Mouse (Mus musculus) kidney, postnatal 0 days (tissue): ENCODE measurements at regions not wholly inside any gene's neighbourhood (a gene's known extent, or its start where the extent isn't known, plus 50 kb on each side); places are given as distances from the start of the nearest gene placed in this dataset.

Experiments
- ATAC-seq: fragments of 200-750 bp; cut with Nextera tagmentation; replicated peaks from 2 replicates; pipeline ENCODE4 v1.8.0; 2017; ENCODE audit warnings: low read depth, moderate number of reproducible peaks, moderate TSS enrichment, moderate library complexity; ENCODE audit not compliant: low FRiP score
- DNase-seq: peaks from one replicate; pipeline ENCODE4 v3.0.0-alpha.2; 2016; ENCODE audit warnings: low spot score
- H3K27ac ChIP-seq: fragments of 300-500 bp; sonication (generic); 2 replicates; pipeline ENCODE4 v1.5.1; 2014; ENCODE audit warnings: mild to moderate bottlenecking
- H3K27me3 ChIP-seq: fragments of 300-500 bp; sonication (generic); 2 replicates; pipeline ENCODE4 v1.6.1; 2014; ENCODE audit warnings: low read length, mixed read lengths; ENCODE audit not compliant: insufficient read depth
- H3K36me3 ChIP-seq: fragments of 300-500 bp; sonication (generic); 2 replicates; pipeline ENCODE4 v1.6.1; 2014; ENCODE audit warnings: low read length, mixed read lengths; ENCODE audit not compliant: insufficient read depth
- H3K4me1 ChIP-seq: fragments of 300-500 bp; sonication (generic); replicated peaks from 2 replicates; pipeline ENCODE4 v1.6.1; 2014; ENCODE audit warnings: antibody characterized with exemption, low read length, mixed read lengths; ENCODE audit not compliant: insufficient read depth
- H3K4me2 ChIP-seq: fragments of 300-500 bp; sonication (generic); 2 replicates; pipeline ENCODE4 v1.6.1; 2014; ENCODE audit warnings: mild to moderate bottlenecking, low read length, moderate library complexity, mixed read lengths
- H3K4me3 ChIP-seq: fragments of 300-500 bp; sonication (generic); replicated peaks from 2 replicates; pipeline ENCODE4 v1.5.1; 2014; ENCODE audit warnings: low read depth, low read length
- H3K9ac ChIP-seq: fragments of 300-500 bp; sonication (generic); 2 replicates; pipeline ENCODE4 v1.6.1; 2014; ENCODE audit warnings: low read depth, low read length
- H3K9me3 ChIP-seq: fragments of 300-500 bp; sonication (generic); replicated peaks from 2 replicates; pipeline ENCODE4 v1.6.1; 2016; ENCODE audit warnings: low read length, inconsistent platforms, mixed read lengths
- CTCF ChIP-seq: IDR thresholded peaks from 2 replicates; pipeline ENCODE4 v1.5.1; 2016; ENCODE audit warnings: antibody characterized with exemption, low read depth, mild to moderate bottlenecking, moderate library complexity
- WGBS: fragments of 180-500 bp; shearing (Covaris S2); extraction: QIAGEN DNeasy Blood & Tissue Kit; methylation state at CpG from one replicate; pipeline ENCODE4 v1.1.7; 2014; 5-methylcytosine and 5-hydroxymethylcytosine counted together

- DNase-seq = no peak
- no peaks in the 10 kb centered on the region for H3K4me1 ChIP-seq
- no peaks in the 10 kb centered on the region for H3K27me3 ChIP-seq
- no peak overlapping the region for H3K4me3 ChIP-seq
- no peaks in the 10 kb centered on the region for H3K36me3 ChIP-seq
- WGBS = 55% methylated on average over 3 of the region's 3 CpGs
- no peak overlapping the region for H3K9ac ChIP-seq
- no peaks in the 10 kb centered on the region for H3K9me3 ChIP-seq
- no peak for ATAC-seq
- H3K27ac ChIP-seq = no peak overlapping the region
- TF ChIP-seq CTCF = no peak
- no peak overlapping the region for H3K4me2 ChIP-seq
These were observed 309.8 kb downstream of the Cmpk2 start for GRCm38 (mm10) chr12:26778796-26779195.

- Histone ChIP-seq H3K4me1 (no peaks in the 10 kb centered on the region), H3K4me3 (no peak overlapping the region), H3K9me3 (no peaks in the 10 kb centered on the region), H3K36me3 (no peaks in the 10 kb centered on the region), H3K4me2 (no peak overlapping the region), H3K27ac (no peak overlapping the region), H3K9ac (no peak overlapping the region), H3K27me3 (no peaks in the 10 kb centered on the region)
- no peak for TF ChIP-seq CTCF
- 97% methylated on average over 1 of the region's 1 CpGs for WGBS
- DNase-seq (no peak), ATAC-seq (no peak)
These were observed 308.0 kb downstream of the Cmpk2 start for GRCm38 (mm10) chr12:26776986-26777385.

- H3K4me3 ChIP-seq = no peak overlapping the region
- DNase-seq = no peak
- no peak for ATAC-seq
- H3K27me3 ChIP-seq = no peaks in the 10 kb centered on the region
- no peaks in the 10 kb centered on the region for H3K4me1 ChIP-seq
- H3K36me3 ChIP-seq = no peaks in the 10 kb centered on the region
- no peak for TF ChIP-seq CTCF
- no peak overlapping the region for H3K9ac ChIP-seq
- WGBS = 88% methylated on average over 2 of the region's 2 CpGs
- H3K4me2 ChIP-seq = no peak overlapping the region
- no peaks in the 10 kb centered on the region for H3K9me3 ChIP-seq
- no peak overlapping the region for H3K27ac ChIP-seq
These were observed 305.0 kb downstream of the Cmpk2 start for GRCm38 (mm10) chr12:26774016-26774415.

GRCm38 (mm10) chr12:26770753-26771583 lies 302.0 kb downstream of the Cmpk2 start:
- no peak for TF ChIP-seq CTCF
- DNase-seq (peak; percentile 62), ATAC-seq (peak; percentile 92)
- Histone ChIP-seq H3K27me3 (no peaks in the 10 kb centered on the region), H3K9ac (no peak overlapping the region), H3K4me3 (no peak overlapping the region), H3K36me3 (no peaks in the 10 kb centered on the region), H3K4me2 (no peak overlapping the region), H3K4me1 (no peaks in the 10 kb centered on the region), H3K9me3 (no peaks in the 10 kb centered on the region), H3K27ac (peak overlapping the region; percentile 76)
- WGBS = 63% methylated on average over 1 of the region's 1 CpGs

- H3K27me3 ChIP-seq = no peaks in the 10 kb centered on the region
- no peaks in the 10 kb centered on the region for H3K36me3 ChIP-seq
- H3K9me3 ChIP-seq = no peaks in the 10 kb centered on the region
- H3K27ac ChIP-seq = no peak overlapping the region
- no peaks in the 10 kb centered on the region for H3K4me1 ChIP-seq
- no peak overlapping the region for H3K4me3 ChIP-seq
- no peak for DNase-seq
- TF ChIP-seq CTCF = no peak
- no peak overlapping the region for H3K9ac ChIP-seq
- WGBS = 80% methylated on average over 3 of the region's 3 CpGs
- no peak overlapping the region for H3K4me2 ChIP-seq
- ATAC-seq = no peak
These were observed 298.5 kb downstream of the Cmpk2 start for GRCm38 (mm10) chr12:26767551-26767950.

- no peaks in the 10 kb centered on the region for H3K4me1 ChIP-seq
- H3K4me2 ChIP-seq = no peak overlapping the region
- no peak overlapping the region for H3K9ac ChIP-seq
- no peak overlapping the region for H3K4me3 ChIP-seq
- H3K27ac ChIP-seq = no peak overlapping the region
- no peak for DNase-seq
- no peak for ATAC-seq
- WGBS = 33% methylated on average over 9 of the region's 9 CpGs
- H3K27me3 ChIP-seq = no peaks in the 10 kb centered on the region
- no peaks in the 10 kb centered on the region for H3K9me3 ChIP-seq
- H3K36me3 ChIP-seq = no peaks in the 10 kb centered on the region
- no peak for TF ChIP-seq CTCF
These were observed 289.8 kb downstream of the Cmpk2 start for GRCm38 (mm10) chr12:26758657-26759325.
